Mouse (Mus musculus): ENCODE data around the gene Col26a1. TPM values are rescaled to one million over a fixed set of nuclear protein-coding genes. Genes with fewer than 3 reads are reported as not detected.

The Col26a1 gene
- polyA plus RNA-seq, 1 experiment, result 1.00 TPM

DNA sequence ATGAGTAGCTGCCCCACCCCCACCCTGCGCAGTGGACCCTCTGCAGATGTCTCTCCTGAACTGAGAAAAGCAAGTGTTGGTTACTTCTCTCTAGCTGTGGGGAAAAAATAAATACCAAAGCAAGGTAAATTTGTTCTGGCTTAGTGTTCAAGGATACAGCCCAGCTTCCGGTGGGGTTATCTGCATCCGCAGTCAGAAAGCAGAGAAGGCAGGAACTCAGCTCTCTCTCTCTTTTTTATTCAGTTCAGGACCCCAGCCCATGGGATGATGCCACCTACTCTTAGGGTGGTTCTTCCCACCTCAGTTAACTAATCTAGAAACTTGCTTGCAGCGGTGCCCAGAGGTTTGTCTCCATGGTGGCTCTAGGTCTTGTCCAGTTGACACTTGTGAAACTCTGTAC lies 190.2 kb downstream of the Col26a1 start, which contains the start of gene Myl10:
Gene Myl10, plus strand, starts transcription at position 363 of the 400 bp plus-strand sequence.
- H3K36me3 ChIP-seq (ENCODE audit: control insufficient read depth, insufficient read depth), result no peaks in the 10 kb centered on the region
- H3K79me2 ChIP-seq (ENCODE audit: control insufficient read depth, insufficient read depth), result no peaks in the 10 kb centered on the region
- no peaks in the 10 kb centered on the region for H3K27me3 ChIP-seq (ENCODE audit: control insufficient read depth, insufficient read depth, insufficient read length)
- H3ac ChIP-seq (ENCODE audit: control insufficient read depth, insufficient read length), result no peak within 1 kb of the TSS
- no peak for TF ChIP-seq TCF12 (IDR thresholded peaks at IDR 0.05; ENCODE audit: insufficient read depth, poor library complexity, severe bottlenecking)
- TF ChIP-seq REST (IDR thresholded peaks at IDR 0.05; ENCODE audit: insufficient read depth, insufficient read length), result no peak
- no peak for TF ChIP-seq CEBPB (IDR thresholded peaks at IDR 0.05; ENCODE audit: insufficient read depth, poor library complexity, severe bottlenecking)
- no peak for TF ChIP-seq MYOG (IDR thresholded peaks at IDR 0.05; ENCODE audit: control insufficient read depth in 1 of 3, insufficient read depth in 1 of 3, insufficient read length in 2 of 3, low read depth in 2 of 3)
- no peak for TF ChIP-seq USF1 (IDR thresholded peaks at IDR 0.05; ENCODE audit: low read depth)
- TF ChIP-seq TCF3 (IDR thresholded peaks at IDR 0.05; ENCODE audit: insufficient read length, low read depth), result no peak
- no peak for TF ChIP-seq POLR2A (IDR thresholded peaks at IDR 0.05; ENCODE audit: insufficient read length, low read depth)
- TF ChIP-seq SRF (IDR thresholded peaks at IDR 0.05; ENCODE audit: control insufficient read depth, insufficient read length, low read depth), result no peak
- TF ChIP-seq MYOD1 (IDR thresholded peaks at IDR 0.05; ENCODE audit: control insufficient read depth in 1 of 3, insufficient read length in 2 of 3, low read depth in 2 of 3), result no peak
- no peak for TF ChIP-seq POLR2AphosphoS2 (IDR thresholded peaks at IDR 0.05; ENCODE audit: insufficient read length, low read depth)
- TF ChIP-seq E2F4 (IDR thresholded peaks at IDR 0.05; ENCODE audit: insufficient read depth), result no peak
- no peak for TF ChIP-seq MAX (IDR thresholded peaks at IDR 0.05; ENCODE audit: low read depth)
- H3K4me2 ChIP-seq (ENCODE audit: low read depth), result no peak within 1 kb of the TSS
- no peak within 1 kb of the TSS for H3K4me3 ChIP-seq

Other genes with a start within 250 kb of the Col26a1 start
- 0.37 TPM for gene Myl10, start 190.1 kb downstream of the Col26a1 start, polyA plus RNA-seq (2012; fragmentation: generic; extraction: Trizol)
- gene Ift22, start 24.9 kb upstream of the Col26a1 start, polyA plus RNA-seq (2012; fragmentation: generic; extraction: Trizol), result 19.6 TPM
- gene Fis1, start 70.1 kb upstream of the Col26a1 start, polyA plus RNA-seq (2012; fragmentation: generic; extraction: Trizol), result 283 TPM
- 0.23 TPM for gene Cldn15, start 83.4 kb upstream of the Col26a1 start, polyA plus RNA-seq (2012; fragmentation: generic; extraction: Trizol)
- gene Plod3, start 103.8 kb upstream of the Col26a1 start, polyA plus RNA-seq (2012; fragmentation: generic; extraction: Trizol), result 124 TPM
- gene Znhit1, start 104.8 kb upstream of the Col26a1 start, polyA plus RNA-seq (2012; fragmentation: generic; extraction: Trizol), result 97.7 TPM
- 0.04 TPM for gene Vgf, start 143.2 kb upstream of the Col26a1 start, polyA plus RNA-seq (2012; fragmentation: generic; extraction: Trizol)
- gene Ap1s1, start 162.9 kb upstream of the Col26a1 start, polyA plus RNA-seq (2012; fragmentation: generic; extraction: Trizol), result 172 TPM
- gene Serpine1, start 189.1 kb upstream of the Col26a1 start, polyA plus RNA-seq (2012; fragmentation: generic; extraction: Trizol), result 17.6 TPM
- 5.9 TPM for gene Trim56, start 233.0 kb upstream of the Col26a1 start, polyA plus RNA-seq (2012; fragmentation: generic; extraction: Trizol)

Measured in myocyte (in vitro differentiated cells).